Mouse (Mus musculus) embryo, embryonic 11.5 days (tissue): ENCODE measurements around the gene Smim6.

Source experiments
- DNase-seq: peaks from one replicate; pipeline ENCODE4 v3.0.0-alpha.2; 2012; ENCODE audit warnings: low read depth, low spot score

Gene Smim6

DNA sequence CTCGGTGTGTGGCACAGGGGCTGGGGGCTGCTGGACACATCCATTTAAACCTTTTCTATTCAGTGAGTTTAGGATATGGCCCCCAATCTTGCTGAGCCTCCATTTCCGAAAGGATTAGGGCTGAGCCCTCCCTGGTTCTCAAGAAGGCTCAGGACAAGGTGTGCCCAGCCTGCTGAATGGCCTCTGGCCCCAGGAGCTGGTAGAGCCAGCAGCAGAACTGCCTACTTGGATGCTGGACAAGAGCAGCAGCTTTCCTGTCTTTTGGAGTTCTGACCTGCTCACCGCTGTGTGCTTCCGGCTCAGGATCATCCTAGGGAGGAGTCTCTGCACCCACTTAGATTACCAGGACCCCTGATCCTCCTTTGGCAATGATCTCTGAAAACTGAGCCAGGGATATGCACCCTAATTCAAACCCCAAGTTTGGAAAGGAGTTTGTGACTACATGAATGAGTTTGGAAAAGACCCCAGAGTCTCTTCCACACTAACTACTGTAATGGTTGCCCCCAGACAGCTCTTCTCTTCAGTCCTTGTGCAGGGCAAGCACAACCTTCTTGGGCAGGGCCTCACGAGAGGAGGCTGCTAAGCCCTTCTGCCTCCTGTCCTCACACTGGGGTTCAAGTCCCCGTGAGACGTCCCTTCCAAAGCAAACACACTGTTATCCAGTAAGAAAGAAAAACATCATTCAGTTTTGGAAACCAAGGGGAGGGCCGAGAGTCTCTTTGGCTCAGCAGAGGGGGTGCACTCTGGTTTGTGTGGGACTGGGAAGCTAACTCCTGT, 11.1 kb upstream of the Smim6 start:
- DNase-seq, result no peak

DNA sequence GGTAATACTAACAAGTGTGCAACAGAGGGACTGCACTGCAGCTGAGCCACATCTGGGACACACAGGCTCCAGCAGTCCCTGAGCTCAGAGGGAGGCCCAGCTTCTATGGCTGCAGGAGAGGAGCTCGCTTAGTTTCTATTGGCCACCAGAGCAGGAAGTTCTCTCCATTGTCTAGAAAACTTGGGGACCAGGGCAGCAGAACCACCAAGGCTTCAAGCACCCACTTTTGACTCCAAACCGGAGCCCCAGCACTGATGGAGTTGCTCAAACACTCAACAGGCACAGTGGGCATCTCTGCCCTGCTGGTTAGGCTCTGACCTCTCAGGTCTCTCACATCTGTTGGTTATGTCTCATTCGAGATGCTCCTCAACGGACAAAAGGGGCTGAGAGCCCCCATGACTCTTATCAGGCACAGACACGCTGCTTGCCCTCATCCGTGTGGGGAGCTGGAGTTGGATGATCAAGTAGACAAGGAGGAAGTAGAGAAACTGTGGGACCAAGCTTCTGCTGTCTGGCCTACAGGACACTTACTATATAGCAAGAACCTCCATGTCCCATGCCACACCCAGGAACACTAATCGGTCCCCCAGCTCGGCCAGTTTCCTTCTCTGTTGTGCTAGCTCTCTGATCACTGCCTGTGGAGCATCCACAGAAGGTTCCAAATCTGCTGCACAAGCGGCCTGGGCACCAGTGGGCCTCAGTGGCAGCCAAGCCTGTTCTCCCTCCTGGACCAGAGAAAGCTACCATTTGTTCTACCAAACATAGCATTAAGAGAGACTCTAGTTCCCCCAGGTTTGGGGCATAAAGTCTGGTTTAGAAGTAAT, 10.3 kb upstream of the Smim6 start:
- DNase-seq, result no peak

DNA sequence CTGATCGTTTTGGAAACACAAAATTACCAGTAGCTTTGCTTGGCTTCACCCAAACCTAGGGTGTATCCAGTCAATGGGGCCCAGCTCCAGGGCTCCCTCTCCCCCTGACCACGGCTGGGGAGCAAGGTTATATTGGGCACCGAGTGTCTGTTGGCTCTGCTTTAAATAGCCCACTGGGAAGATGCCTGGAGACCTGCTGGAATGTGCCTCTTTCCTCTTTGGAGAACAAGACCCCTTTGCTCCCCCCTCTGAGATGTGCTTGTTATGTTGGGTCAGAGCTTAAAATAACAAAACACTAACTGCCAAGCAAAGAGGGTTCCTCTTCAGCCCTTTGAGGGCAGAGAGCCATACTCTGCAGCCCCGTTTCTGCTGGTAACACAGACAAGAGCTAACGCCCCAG, 9.6 kb upstream of the Smim6 start:
- DNase-seq, result no peak

DNA sequence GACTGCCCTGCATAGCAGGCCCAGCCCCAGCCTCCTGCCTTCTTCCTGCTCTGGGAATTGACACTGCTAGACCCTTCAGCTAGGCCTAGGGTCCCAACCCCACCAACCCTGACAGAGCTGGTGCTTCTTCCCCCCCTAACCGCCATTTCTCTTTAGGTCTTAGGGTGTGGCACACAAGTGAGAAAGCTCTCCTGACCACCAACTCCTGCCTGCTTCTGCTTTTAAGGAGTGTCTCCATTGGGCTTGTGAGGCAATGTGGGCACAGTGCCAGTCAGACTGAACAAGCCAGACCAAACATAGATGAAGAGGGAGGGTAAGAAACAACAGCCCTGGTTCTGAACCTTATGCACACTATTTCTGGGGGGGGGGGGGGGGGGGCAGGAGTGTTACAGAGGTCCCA, 9.0 kb upstream of the Smim6 start:
- no peak for DNase-seq

DNA sequence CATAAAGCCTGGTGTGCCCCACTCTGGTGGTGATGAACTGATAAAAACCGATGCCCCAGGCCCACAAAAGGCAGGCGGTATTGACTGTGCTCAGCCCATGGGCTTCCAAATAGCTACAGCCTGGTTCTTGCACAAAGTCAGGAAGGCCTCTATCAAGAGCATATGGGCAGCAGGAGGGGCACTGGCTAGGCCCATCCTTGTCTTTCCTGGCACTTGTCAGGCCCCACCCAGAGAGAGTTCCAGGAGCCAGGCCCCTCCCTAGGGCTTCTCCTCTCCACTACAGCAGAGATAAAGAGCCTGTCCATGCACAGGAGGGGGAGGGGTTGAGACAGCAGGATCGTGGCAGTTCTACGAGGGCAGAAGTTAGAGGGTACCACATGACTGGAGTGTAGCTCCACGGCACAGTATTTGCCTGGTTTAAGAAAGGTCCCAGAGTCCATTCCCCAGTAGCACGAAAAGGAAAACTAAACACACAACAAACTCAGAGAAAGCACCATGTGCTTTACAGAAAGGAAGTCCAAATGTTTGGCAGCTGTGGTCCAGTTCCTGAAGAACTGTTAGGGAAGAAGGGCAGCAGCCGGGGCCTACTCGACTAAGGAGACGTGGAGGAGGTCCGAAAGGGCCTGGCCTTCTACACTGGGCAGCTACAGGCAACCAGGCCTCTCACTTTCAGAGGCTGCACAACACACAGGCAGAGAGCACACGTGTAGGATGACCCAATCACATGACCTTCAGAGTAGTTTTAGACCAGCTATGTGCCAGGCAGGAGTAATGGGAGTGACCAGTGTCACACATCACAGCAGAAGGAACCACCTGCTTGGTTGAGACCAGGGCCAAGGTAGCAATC, 8.2 kb upstream of the Smim6 start:
- no peak for DNase-seq

DNA sequence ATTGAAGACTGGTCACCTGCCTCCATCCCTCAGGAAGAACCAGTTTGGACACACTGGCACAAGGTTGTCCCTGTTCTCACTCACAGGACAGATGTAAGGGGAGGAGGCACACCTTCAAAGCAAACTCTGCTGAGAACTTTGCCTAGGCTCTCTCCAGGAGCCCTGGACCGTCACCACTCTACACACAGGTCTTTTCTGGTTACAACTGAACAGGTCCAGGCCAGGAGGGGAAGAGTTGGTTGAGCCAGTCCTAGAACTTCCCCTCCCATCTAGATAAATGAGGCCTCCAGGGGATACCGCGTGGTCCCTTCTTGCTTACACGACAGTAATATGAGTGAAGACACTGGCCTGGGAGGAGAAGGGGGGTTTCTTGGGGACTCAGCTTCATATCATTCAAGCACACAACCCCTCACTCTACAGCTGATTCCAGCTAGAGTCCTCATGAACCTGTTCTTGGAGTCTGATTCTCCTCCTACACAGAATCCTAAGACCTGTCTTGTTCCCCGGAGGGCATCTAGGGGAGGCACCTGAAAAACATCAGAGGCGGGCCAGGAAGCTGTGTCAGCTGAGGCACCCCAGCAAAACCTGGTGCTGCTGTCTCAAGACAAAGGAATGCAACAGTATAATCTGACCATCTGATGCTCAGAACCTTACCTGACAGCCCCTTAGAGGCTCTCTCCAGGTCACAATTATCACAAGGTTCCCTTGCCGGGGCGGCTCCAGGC, 7.4 kb upstream of the Smim6 start:
- DNase-seq, result no peak

DNA sequence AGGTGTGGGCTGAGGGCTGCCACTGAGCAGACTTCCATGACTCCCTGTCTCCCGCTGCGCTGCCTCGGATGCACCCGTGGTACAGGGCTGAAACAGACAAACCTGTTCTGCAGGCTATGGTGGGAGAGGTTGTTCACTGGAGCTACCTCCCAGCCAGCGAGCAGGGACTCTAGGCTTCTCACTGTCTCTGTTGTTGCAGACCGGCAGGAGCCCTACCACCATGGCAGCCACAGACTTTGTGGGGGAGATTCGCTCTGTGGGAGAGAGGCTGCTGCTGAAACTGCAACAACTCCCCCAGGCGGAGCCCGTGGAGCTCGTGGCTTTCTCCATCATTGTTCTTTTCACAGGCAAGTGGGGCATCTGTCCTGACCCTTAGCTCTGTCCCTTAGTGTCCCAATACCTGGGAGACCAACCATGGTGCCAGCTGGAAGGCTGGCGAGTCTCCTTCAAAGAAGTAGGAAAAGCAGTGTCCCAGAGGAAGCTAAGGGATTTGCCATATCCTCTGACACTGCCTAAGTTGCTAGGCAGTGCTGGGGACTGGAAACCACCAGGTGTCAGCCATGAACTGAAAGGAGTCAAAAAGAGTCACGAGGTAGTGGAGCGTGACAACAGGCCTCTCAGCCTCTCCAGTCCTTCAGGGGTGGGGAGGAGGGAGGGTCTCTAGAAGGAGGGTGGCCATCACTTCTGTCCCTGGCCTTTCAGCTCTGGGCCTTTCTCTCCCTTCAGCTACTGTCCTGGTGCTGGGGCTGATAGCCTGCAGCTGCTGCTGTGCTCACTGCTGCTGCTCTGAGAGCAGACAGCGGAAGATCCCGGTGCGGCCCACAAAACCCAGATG, 6.6 kb upstream of the Smim6 start:
- DNase-seq, result no peak

DNA sequence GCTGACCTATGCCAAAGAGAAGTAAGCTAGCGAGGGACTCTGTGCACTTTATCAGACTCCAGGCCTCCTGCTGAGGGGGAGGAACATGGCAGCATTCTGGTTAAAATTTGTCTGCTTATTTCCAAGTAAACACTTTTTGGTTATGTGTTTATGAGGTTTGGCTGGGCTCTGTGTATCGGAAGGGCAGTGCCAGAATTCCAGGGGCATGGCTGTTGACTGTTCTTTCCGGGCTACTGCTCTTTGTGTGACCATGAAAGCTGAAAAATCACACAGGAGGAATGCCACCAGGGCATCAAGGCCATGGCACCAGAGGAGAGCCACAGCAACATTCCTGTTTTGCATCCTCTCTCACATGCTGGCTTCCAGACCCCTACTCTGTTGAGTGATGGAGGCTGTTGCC, 5.7 kb upstream of the Smim6 start:
- no peak for DNase-seq

DNA sequence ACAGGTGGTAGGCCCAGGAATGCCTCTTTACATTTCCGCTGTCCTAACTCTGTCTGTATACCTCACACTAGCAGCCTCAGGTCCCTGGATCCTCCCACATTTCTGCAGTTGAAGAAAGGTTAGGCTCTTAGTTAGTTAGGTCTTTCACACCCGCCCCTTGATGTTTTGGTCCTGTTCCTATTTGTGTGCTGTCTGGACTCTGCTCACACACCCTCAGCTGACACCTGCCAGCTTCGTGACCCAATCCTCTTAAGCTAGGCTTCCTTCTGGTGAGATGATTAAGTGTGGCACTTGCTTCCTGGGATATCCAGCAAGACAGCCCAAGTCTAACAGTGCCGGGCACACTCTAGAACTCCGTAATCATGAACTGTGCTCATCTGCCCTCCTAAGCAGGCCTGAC, 5.3 kb upstream of the Smim6 start:
- DNase-seq, result no peak

DNA sequence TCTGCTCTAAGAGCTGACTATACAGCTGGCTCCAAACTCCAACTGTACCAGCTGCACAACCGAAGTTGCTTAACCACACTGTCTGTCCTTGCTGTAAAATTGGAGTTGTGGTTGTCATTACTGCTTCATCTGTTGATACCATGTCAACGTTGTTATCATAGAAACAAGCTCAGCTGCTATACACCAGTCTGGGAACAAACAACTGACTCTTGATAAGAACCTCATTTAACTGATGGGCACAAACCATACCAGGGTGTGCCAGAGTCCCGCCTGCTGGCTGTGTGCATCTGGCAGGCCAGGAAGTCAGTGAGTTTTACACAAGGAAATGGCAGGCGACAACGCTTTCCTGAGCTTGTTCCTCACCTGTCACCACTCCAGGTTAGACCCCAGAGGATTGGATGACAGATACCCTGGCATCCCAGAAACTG, 669 bp upstream of the Smim6 start:
- DNase-seq, result no peak

DNA sequence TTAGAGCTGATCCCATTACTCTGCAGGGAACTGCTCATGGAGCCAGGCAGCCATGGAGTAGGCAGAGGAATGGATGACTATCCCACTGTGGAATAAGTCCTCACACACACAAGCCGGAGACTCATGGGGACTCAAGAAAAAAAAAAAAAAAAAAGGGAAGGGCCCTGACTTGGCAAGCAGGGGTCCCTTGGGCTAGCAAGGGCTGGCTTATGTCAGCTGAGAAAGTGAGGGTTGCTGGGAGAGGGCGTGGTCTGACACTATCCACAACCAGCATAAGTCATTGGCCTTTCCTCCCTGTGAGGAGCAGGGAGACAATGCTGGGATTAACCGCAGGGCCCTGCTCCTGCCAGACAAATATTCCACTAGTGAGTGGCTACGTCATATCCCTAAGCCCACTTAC, 4.8 kb downstream of the Smim6 start:
- no peak for DNase-seq

DNA sequence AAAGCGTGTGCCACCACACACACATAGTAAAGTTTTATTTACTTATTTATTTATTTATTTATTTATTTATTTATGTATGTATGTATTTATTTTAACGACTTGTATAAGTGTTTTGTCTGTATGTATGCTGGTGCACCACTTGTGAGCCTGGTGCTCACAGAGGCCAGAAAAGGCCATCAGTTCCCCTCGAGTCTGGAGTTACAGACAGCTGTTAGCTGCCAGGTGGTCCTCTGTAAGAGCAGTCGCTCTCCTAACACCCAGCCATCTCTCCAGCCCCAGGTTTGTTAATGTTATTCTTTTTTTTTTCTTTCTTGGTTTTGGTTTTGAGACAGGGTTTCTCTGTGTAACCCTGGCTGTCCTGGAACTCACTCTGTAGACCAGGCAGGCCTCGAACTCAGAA, 6.8 kb downstream of the Smim6 start:
- no peak for DNase-seq

DNA sequence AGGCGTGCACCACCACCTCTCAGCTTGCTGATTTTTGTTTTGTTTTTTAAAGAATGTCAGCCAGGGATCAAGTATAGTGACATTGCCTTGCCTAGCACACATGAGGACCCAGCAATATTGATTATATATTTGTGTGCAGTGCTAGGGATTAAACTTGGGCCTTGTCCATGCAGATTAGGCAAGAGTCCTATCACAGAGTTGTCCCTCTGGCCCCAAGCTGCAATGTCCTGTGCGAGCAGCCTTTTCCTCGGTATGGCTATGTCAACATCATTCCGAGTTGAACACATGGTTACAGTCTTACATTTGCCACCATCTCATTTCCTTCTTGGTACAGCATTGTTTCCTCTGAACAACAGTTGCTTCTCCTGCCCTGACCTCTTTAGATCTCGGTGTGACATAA, 7.3 kb downstream of the Smim6 start:
- DNase-seq, result no peak

DNA sequence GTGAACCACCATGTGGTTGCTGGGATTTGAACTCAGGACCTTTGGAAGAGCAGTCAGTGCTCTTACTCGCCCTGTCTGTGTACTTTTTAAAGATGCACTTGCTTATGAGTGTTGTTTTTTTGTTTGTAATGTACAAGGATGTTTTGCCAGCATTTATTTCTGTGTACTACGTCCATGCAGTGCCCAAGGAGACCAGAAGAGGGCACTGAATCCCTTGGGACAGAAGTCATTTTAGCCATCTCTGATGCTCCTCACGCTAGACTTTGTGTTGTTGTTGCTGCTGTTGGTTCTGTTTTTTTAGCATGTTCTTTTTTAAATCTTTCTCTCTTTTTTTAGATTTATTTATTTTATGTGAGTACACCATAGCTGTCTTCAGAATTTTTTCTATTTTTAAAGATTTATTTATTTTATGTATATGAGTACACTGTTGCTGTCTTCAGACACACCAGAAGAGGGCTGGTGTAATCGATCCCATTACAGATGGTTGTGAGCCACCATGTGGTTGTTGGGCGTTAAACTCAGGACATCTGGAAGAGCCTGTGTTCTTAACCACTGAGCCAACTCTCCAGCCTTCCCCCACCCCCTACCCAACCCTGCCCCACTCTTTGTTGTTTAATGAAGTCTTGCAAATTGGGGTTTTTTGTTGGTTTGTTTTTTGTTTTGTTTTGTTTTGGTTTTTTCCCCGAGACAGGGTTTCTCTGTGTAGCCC, 8.4 kb downstream of the Smim6 start:
- no peak for DNase-seq

DNA sequence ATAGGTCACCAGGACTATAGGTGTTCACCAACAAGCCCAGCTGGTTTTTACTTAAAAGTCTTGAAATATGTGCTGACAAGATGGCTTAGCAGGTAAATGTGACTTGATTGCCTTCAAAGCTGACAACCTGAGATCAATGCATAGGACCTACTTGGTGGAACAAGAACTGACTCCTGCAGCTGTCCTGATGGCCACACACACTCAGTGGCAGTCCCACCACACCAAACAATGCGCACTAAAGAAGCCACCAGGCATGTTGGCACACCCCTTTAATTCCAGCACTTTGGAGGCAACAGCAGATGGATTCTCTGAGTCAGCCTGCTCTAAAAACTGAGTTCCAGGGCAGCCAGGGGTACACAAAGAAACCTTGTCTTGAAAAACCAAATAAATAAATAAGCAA, 10.2 kb downstream of the Smim6 start:
- no peak for DNase-seq

DNA sequence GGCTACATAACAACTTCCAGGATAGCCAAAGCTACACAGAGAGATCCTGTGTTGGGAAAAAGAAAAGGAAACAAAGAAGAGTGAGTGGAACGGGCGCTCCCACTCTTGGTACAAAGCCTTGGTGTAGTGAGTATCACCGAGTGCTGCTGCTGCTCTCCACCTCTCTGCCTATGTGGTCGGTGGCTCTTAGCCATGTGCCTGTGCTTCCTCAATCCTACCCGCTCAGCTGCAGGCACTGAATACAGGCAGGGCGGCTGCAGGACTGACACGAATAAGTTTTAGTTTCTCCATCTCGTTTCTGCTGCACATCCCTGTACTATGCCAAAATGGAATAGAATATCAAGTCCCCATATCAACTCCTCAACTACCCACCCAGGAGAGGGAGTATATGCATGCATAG, 17.2 kb downstream of the Smim6 start:
- DNase-seq, result no peak

DNA sequence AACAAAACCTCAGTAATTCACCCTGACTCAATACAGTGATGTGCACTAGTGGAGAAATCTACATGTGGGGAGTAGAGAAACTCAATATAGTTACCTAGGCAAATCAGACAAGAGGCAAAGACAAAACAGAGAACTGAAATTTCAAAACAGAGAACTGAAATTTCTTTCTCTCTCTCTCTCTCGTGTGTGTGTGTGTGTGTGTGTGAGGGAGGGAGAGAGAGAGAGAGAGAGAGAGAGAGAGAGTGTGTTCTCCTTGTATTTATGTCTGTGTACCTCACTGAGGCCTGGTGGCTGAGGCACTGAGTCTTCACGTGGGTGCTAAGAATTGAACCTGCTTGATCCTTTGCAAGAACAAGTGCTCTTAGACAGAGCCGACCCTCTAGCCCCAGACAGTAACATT, 18.0 kb downstream of the Smim6 start:
- no peak for DNase-seq

DNA sequence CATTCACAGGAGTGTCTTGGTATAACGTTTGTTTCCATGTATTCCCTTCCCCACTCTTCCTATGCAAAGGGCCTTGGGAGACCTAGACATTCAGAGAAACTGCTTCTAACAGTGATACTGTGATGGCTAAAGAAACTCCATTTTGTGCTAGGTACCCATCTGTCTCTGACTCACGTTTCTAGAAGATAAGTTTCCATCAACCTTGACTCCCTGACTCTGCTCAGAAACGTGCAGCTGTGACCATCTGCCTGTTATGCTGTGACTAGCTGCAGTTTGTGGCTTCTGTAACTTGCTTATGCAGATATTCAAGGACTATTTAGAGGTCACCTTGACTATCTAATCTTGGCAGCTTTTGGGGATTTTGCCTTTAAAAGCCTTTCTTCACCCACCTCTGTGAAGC, 19.4 kb downstream of the Smim6 start:
- no peak for DNase-seq

DNA sequence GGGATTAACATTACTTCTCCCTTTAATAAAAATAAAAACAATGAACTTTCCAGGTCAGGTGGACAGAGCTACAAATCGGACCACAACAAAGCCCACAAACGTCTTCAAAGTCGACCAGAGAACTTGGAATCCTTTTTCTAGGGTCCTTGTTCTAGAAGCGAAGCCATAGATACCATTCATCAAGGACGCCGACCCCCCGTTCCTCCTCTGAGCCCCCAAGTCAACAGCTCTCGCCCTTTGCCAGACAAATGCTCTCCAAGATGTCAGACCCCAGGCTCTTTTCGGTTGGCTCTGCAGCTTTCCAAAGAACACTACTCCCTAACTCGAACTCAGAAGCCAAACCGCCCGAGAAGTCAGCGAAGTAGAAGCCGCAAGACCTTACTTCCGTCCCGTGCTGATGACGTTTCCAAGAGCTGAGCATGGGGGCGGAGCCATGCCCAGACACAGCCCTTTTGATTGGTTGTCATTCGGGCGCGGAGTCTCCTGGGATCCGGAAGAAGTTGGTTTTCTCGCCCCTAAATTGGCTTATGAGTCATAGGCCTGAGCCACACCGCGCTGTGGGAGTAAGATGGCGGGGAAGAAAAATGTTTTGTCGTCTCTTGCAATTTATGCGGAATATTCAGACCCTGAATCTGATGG, 21.4 kb downstream of the Smim6 start, which contains the start of the genes Sap30bp and Recql5:
TSS of gene Sap30bp (plus strand) at position 175 of the 639 bp plus-strand sequence.
TSS of gene Recql5 (minus strand) at position 370 of the 639 bp plus-strand sequence.
- DNase-seq, result peak; percentile 98
